Mouse (Mus musculus) ZHBTc4 (cell line): Measurements from ENCODE around the gene Smap2.

Source experiments
- DNase-seq: peaks from one replicate; pipeline ENCODE4 v3.0.0-alpha.2; 2011; ENCODE audit warnings: low read depth, low spot score

Gene Smap2

GRCm38 (mm10) chr4:120978221-120978620, 38.8 kb downstream of the Smap2 start:
- DNase-seq, result no peak

GRCm38 (mm10) chr4:120975428-120975734, 41.7 kb downstream of the Smap2 start:
- DNase-seq, result no peak

DNA sequence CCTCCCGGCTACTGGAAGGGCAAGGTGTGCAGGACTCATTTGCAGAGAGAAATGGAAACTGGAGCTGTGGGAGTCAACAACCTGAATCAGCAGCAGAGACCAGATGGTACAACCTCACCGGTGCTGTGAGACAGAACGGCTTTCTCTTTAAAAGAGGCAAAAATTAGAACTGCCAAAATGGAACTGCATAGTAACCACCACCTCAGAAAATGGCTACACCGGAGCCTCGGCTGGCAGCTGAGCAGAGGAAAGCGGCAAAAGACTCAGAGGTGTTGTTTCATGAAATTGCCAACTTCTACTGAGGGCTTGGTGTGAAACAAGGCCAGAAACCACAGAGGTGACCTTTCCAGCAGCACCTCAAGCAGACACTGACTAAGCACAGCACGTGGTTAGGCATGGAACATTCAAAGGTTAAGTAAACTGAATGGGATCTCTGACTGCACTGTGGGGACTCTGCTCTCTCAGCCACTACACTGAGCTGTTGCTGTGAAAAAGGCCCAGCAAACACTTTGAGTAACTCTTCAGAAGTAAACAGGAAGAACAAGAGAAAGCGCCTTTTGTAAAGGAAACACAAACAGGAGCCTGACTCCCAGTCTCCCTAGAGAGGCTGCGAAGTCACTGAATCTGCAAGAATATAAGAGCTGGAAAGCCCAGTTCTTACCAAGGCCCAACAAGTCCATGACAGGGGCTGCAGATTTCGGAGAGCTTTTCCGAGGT, 42.2 kb downstream of the Smap2 start:
- DNase-seq, result peak; percentile 27

- no peak for DNase-seq
Measured at GRCm38 (mm10) chr4:120971842-120972241, 45.2 kb downstream of the Smap2 start.

GRCm38 (mm10) chr4:120969382-120970146, 47.5 kb downstream of the Smap2 start:
- DNase-seq, result peak; percentile 69

DNA sequence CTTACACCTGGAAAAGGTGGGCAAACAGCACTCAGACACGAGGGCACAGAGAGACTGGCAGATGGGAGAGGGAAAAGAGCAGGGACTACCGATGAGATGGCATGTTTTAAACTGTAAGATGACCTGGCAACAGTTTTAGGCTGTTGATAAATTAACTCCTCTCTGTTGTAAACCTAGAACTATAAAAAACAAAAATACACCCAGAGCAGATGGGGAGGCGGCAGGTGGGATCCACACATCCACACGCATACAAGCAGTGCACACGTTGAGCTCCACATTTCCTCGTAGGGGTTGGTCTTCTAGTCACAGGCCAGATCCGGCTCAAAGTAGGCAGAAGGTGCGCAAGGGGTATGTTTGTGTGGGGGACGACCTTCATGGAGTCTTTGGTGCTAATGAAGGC, 48.6 kb downstream of the Smap2 start:
- no peak for DNase-seq

- no peak for DNase-seq
Measured at GRCm38 (mm10) chr4:120955586-120955985, 61.5 kb downstream of the Smap2 start.

GRCm38 (mm10) chr4:120953667-120954066, 63.4 kb downstream of the Smap2 start:
- no peak for DNase-seq

DNA sequence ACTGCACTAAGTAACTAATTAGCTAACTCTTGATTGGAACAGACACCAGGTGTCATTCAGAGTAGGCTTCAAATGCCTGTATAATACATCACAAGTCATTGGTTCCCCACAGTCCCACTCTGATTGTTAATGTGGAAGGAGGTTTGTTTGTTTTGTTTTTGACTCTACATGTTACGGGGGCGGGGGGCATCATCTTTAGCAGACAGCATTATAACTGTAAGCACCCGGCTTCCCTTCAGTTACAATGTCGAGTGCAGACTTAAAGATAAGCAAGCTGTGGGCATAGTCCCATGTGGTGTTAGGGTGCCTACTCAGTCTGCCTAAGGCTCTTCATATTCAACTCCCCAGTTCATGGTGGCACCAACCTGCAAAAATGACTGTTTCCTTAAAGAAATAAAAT, 64.0 kb downstream of the Smap2 start:
- no peak for DNase-seq

DNA sequence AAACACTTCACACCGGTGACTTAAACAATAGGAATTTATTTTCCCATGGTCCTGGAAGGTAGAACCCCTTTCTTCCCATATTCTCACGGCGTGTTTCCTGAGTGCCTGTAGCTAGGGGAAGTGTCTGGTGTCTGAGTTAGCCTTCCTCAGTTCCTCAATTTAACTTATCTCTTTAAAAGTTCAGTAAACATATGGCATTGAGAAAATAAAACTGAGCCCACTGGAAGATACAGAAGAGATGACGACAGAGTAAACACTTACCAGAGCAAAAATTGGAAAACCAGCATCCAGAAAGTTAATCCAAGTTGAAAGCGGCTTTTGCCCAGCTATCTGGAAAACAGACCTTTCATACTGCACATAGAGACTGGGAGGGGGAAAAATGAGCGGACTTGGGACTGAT, 64.9 kb downstream of the Smap2 start:
- DNase-seq, result no peak

- DNase-seq, result peak; percentile 93
Measured at GRCm38 (mm10) chr4:120951428-120951973, 65.5 kb downstream of the Smap2 start, which contains the start of gene Zfp69. Zfp69 (minus strand) TSS chr4:120951699.

DNA sequence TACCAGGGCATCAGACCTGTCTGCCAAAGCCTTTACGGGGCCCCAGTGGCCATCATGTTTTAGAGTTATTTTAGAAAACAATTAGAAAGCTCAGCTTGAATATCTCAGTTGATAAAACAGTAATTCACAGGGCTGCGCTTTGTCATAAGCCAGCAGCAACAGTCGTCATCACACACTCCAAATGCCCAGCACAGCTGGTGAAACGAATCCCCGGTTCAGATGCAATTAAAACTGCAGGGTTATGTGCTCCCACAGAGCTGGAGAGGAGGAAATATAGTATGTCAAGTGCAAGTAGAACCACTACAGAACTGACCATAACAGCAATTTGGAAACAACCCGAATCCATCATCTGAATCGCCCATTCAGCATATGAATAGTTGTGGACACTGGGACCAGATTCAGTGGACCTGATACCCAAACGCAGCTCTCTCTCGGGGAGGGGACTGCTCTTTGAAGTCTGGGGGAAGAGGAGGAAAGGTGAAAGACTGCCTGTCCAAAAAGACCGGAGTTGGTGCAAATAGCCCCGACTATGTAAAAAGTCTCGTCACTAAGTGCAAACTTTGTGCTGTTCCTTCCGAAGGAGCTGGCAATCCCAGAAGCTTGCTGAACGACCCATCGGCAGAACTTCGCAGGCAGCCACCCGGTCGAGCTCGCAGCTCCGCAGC, 66.2 kb downstream of the Smap2 start:
- no peak for DNase-seq

DNA sequence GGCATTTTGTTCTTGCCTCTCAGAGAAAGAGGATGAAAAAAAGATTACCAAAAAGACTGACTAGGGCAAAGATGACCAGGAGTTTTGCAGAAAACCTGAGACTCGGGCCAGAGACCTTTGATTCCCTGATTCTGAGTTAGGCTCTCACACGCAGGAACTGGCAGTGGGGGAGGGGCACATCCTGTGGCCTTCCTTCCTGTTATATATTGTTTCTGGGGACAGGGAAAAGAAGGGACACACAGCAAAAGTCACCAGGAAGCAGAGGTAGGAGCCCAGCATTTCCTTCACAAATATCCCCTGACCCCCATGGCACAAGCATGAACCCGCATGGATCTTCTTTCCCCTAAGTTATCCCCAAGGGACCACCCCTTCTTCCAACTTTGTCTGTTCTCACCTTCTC, 68.1 kb downstream of the Smap2 start:
- DNase-seq, result no peak

GRCm38 (mm10) chr4:120935006-120935405, 82.0 kb downstream of the Smap2 start:
- DNase-seq, result no peak

GRCm38 (mm10) chr4:120930736-120931135, 86.3 kb downstream of the Smap2 start:
- no peak for DNase-seq

DNA sequence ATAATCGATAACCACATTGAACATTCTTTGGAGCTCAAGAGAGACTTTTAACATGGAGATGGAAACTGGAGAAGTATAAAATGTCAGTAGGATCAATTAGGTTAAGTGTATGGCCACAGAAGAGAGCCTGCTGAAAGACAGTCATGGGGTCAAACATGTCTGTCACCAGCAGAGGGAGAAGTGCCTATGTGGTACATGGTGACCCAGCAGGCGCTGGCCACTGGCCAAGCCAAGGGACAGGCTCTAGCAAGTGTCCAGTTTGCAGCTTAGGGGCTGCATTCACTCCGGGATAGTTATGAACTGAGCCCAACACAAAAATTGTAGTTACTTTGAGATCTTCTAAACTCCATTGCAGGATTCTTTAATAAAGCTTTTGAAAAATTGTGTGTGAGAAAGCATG, 88.4 kb downstream of the Smap2 start:
- no peak for DNase-seq

- DNase-seq, result no peak
Measured at GRCm38 (mm10) chr4:120925386-120925785, 91.7 kb downstream of the Smap2 start.

GRCm38 (mm10) chr4:120924554-120925299, 92.3 kb downstream of the Smap2 start, which contains the start of gene Exo5:
Exo5 (minus strand) TSS chr4:120925017.
- DNase-seq, result peak; percentile 97

GRCm38 (mm10) chr4:120921461-120921860, 95.6 kb downstream of the Smap2 start:
- no peak for DNase-seq
